Mouse (Mus musculus) urinary bladder, postnatal 14 days (tissue): ENCODE measurements at regions not wholly inside any gene's neighbourhood (a gene's known extent, or its start where the extent isn't known, plus 50 kb on each side); places are given as distances from the start of the nearest gene placed in this dataset.

Experiments
- DNase-seq: peaks from one replicate; pipeline ENCODE4 v3.0.0; 2021; ENCODE audit warnings: low spot score

- no peak for DNase-seq
These were observed 62.7 kb downstream of the Bmp2 start for GRCm38 (mm10) chr2:133614672-133615071.

GRCm38 (mm10) chr2:133615299-133615698 lies 63.3 kb downstream of the Bmp2 start:
- no peak for DNase-seq

- DNase-seq, result no peak
These were observed 65.4 kb downstream of the Bmp2 start for GRCm38 (mm10) chr2:133617317-133617835.

- DNase-seq, result no peak
These were observed 70.6 kb downstream of the Bmp2 start for GRCm38 (mm10) chr2:133622523-133622922.

- DNase-seq, result no peak
These were observed 73.6 kb downstream of the Bmp2 start for GRCm38 (mm10) chr2:133625542-133625941.

- no peak for DNase-seq
These were observed 76.9 kb downstream of the Bmp2 start for GRCm38 (mm10) chr2:133628874-133629273.

- DNase-seq, result no peak
These were observed 83.5 kb downstream of the Bmp2 start for GRCm38 (mm10) chr2:133635434-133635833.

GRCm38 (mm10) chr2:133649874-133650481 lies 98.0 kb downstream of the Bmp2 start:
- DNase-seq, result no peak

- DNase-seq, result no peak
These were observed 114.5 kb downstream of the Bmp2 start for GRCm38 (mm10) chr2:133666331-133667054.

GRCm38 (mm10) chr2:133667055-133667395 lies 115.1 kb downstream of the Bmp2 start:
- no peak for DNase-seq

- DNase-seq, result no peak
These were observed 117.9 kb downstream of the Bmp2 start for GRCm38 (mm10) chr2:133669821-133670220.

GRCm38 (mm10) chr2:133671528-133671927 lies 119.6 kb downstream of the Bmp2 start:
- DNase-seq, result no peak

- DNase-seq, result no peak
These were observed 132.4 kb downstream of the Bmp2 start for GRCm38 (mm10) chr2:133684367-133684766.

- no peak for DNase-seq
These were observed 136.3 kb downstream of the Bmp2 start for GRCm38 (mm10) chr2:133688121-133688787.

GRCm38 (mm10) chr2:133688788-133689155 lies 136.8 kb downstream of the Bmp2 start:
- no peak for DNase-seq

GRCm38 (mm10) chr2:133708735-133709584 lies 157.0 kb downstream of the Bmp2 start:
- DNase-seq, result no peak

- peak; percentile 5 for DNase-seq
These were observed 164.3 kb downstream of the Bmp2 start for GRCm38 (mm10) chr2:133716243-133716642.

GRCm38 (mm10) chr2:133717076-133717475 lies 165.1 kb downstream of the Bmp2 start:
- DNase-seq, result no peak

GRCm38 (mm10) chr2:133724310-133724709 lies 172.4 kb downstream of the Bmp2 start:
- peak; percentile 15 for DNase-seq

GRCm38 (mm10) chr2:133724757-133725156 lies 172.8 kb downstream of the Bmp2 start:
- no peak for DNase-seq

- no peak for DNase-seq
These were observed 182.7 kb downstream of the Bmp2 start for GRCm38 (mm10) chr2:133734469-133735225.
